Comparison of ENCODE assay signal across 25 mouse cellular contexts in genomic region chr6:148710406-148710805, GRCm38 (mm10).
DNase-seq lines count a peak whose midpoint lies in the region; ATAC-seq and TF ChIP-seq lines count a peak whose summit lies in the region.
"Had no signal": no experiment of that assay in that cellular context is flagged by ENCODE, and none has a peak within 500 bp of the region (broad histone marks: within the 10 kb centered on the region; RNA-seq: fewer than 3 reads in every experiment).

No protein-coding gene starts in this region.

- TF ChIP-seq POLR2A in MEL (IDR thresholded peaks at IDR 0.05; ENCODE audit: control insufficient read depth in 1 of 2, insufficient read depth in 1 of 2, low read depth in 1 of 2, low read length in 2 of 2, poor library complexity in 1 of 2), result no peak
- no peak for TF ChIP-seq POLR2A in heart, adult 2 months (IDR thresholded peaks at IDR 0.05; ENCODE audit: insufficient read depth, low read depth, low read length)

- WGBS in liver, postnatal 0 days (ENCODE audit: insufficient replicate concordance), result 58% methylated on average over 3 of the region's 3 CpGs
- 52% methylated on average over 3 of the region's 3 CpGs for WGBS in liver, embryonic 12.5 days (ENCODE audit: insufficient replicate concordance)
- WGBS in heart, adult 2 months, result 78% methylated on average over 3 of the region's 3 CpGs

- no peak overlapping the region for H3K4me3 ChIP-seq in liver, postnatal 0 days (ENCODE audit: low read depth, low read length)
- H3K4me3 ChIP-seq in liver, embryonic 12.5 days, result no peak overlapping the region
- H3K4me3 ChIP-seq in MEL (ENCODE audit: control insufficient read depth in 1 of 2, insufficient read depth in 1 of 2, low read depth in 2 of 2, low read length in 2 of 2), result no peak overlapping the region
- no peak overlapping the region for H3K4me3 ChIP-seq in heart, adult 2 months
- H3K4me3 ChIP-seq: embryonic facial prominence, embryonic 12.5 days; embryonic facial prominence, embryonic 15.5 days; hindbrain, embryonic 10.5 days; hindbrain, embryonic 13.5 days; intestine, embryonic 15.5 days had no signal

- no peaks in the 10 kb centered on the region for H3K9me3 ChIP-seq in liver, postnatal 0 days (ENCODE audit: low read length)
- no peaks in the 10 kb centered on the region for H3K9me3 ChIP-seq in liver, embryonic 12.5 days (replicated peaks)
- no peaks in the 10 kb centered on the region for H3K9me3 ChIP-seq in MEL (replicated peaks; ENCODE audit: insufficient read depth, low read length)
- H3K9me3 ChIP-seq: embryonic facial prominence, embryonic 12.5 days; embryonic facial prominence, embryonic 15.5 days; hindbrain, embryonic 10.5 days; hindbrain, embryonic 13.5 days; intestine, embryonic 15.5 days had no signal

- no peaks in the 10 kb centered on the region for H3K79me2 ChIP-seq in MEL (ENCODE audit: control insufficient read depth, insufficient read depth, low read length, poor library complexity)
- no peaks in the 10 kb centered on the region for H3K79me2 ChIP-seq in heart, adult 2 months (replicated peaks; ENCODE audit: control insufficient read depth, insufficient read depth, low read length)

- no peaks in the 10 kb centered on the region for H3K4me1 ChIP-seq in liver, postnatal 0 days (ENCODE audit: insufficient read depth)
- no peaks in the 10 kb centered on the region for H3K4me1 ChIP-seq in liver, embryonic 12.5 days
- H3K4me1 ChIP-seq in MEL (ENCODE audit: control insufficient read depth in 1 of 2, insufficient read depth in 2 of 2, low read length in 2 of 2), result no peaks in the 10 kb centered on the region; a peak in 1 of 4 replicates
- H3K4me1 ChIP-seq in heart, adult 2 months (ENCODE audit: control insufficient read depth, insufficient read depth, low read length), result no peaks in the 10 kb centered on the region
- H3K4me1 ChIP-seq: embryonic facial prominence, embryonic 12.5 days; embryonic facial prominence, embryonic 15.5 days; hindbrain, embryonic 10.5 days; hindbrain, embryonic 13.5 days; intestine, embryonic 15.5 days had no signal

- TF ChIP-seq EP300 in liver, postnatal 0 days (IDR thresholded peaks at IDR 0.05; ENCODE audit: low read depth), result no peak
- TF ChIP-seq EP300 in MEL (IDR thresholded peaks at IDR 0.05; ENCODE audit: low read depth in 1 of 2, low read length in 2 of 2), result no peak
- no peak for TF ChIP-seq EP300 in heart, adult 2 months (IDR thresholded peaks at IDR 0.05; ENCODE audit: insufficient read depth, low read depth, low read length)

- DNase-seq in liver, postnatal 0 days, result no peak
- DNase-seq in A20 (ENCODE audit: low read depth, low spot score) (peak; percentile 80), MEL (ENCODE audit: low read depth, low spot score) (peak; percentile 9)
- no peak for DNase-seq in frontal cortex, adult 2 months (ENCODE audit: extremely low spot score in 1 of 2, low spot score in 1 of 2)
- DNase-seq in heart, adult 2 months, result no peak
- DNase-seq: adrenal gland, adult 2 months; adrenal gland, postnatal 14 days; cerebellum, adult 11 months; cerebellum, adult 2 months; cerebellum, adult 9-11 months; cerebellum, postnatal 25 days; forebrain, postnatal 0 days; gastrocnemius, postnatal 25 days; heart, postnatal 36 days had no signal

- H3K4me2 ChIP-seq in liver, postnatal 0 days (ENCODE audit: low read depth, low read length), result no peak overlapping the region
- H3K4me2 ChIP-seq in liver, embryonic 12.5 days, result no peak overlapping the region
- H3K4me2 ChIP-seq: embryonic facial prominence, embryonic 12.5 days; embryonic facial prominence, embryonic 15.5 days; heart, embryonic 11.5 days; hindbrain, embryonic 13.5 days; intestine, embryonic 15.5 days had no signal

- H3K27me3 ChIP-seq in liver, postnatal 0 days (ENCODE audit: insufficient read depth, low read length), result no peaks in the 10 kb centered on the region
- no peaks in the 10 kb centered on the region for H3K27me3 ChIP-seq in liver, embryonic 12.5 days (replicated peaks)
- H3K27me3 ChIP-seq in MEL (ENCODE audit: control insufficient read depth in 1 of 2, insufficient read depth in 2 of 2, low read length in 2 of 2), result no peaks in the 10 kb centered on the region; a peak in 1 of 4 replicates
- H3K27me3 ChIP-seq in heart, adult 2 months (ENCODE audit: control insufficient read depth, insufficient read depth, low read length), result no peaks in the 10 kb centered on the region
- H3K27me3 ChIP-seq: embryonic facial prominence, embryonic 12.5 days; embryonic facial prominence, embryonic 15.5 days; hindbrain, embryonic 13.5 days; intestine, embryonic 15.5 days had no signal

- no peak for TF ChIP-seq RAD21 in MEL (IDR thresholded peaks at IDR 0.05; ENCODE audit: low read depth, low read length)

- H3K27ac ChIP-seq in liver, postnatal 0 days (ENCODE audit: low read depth), result no peak overlapping the region
- no peak overlapping the region for H3K27ac ChIP-seq in liver, embryonic 12.5 days
- no peak overlapping the region for H3K27ac ChIP-seq in MEL (ENCODE audit: control insufficient read depth, low read depth, low read length)
- no peak overlapping the region for H3K27ac ChIP-seq in heart, adult 2 months
- H3K27ac ChIP-seq: embryonic facial prominence, embryonic 12.5 days; embryonic facial prominence, embryonic 15.5 days; hindbrain, embryonic 10.5 days; hindbrain, embryonic 13.5 days; intestine, embryonic 15.5 days had no signal

- H3K9ac ChIP-seq in liver, postnatal 0 days (replicated peaks), result no peak overlapping the region
- H3K9ac ChIP-seq in liver, embryonic 12.5 days, result no peak overlapping the region
- H3K9ac ChIP-seq in MEL (ENCODE audit: control insufficient read depth, low read depth, low read length, poor library complexity, severe bottlenecking), result no peak overlapping the region
- no peak overlapping the region for H3K9ac ChIP-seq in heart, adult 2 months (ENCODE audit: low read depth, low read length)
- H3K9ac ChIP-seq: embryonic facial prominence, embryonic 12.5 days; embryonic facial prominence, embryonic 15.5 days; forebrain, postnatal 0 days; hindbrain, embryonic 13.5 days; intestine, embryonic 15.5 days had no signal

- no peak for TF ChIP-seq CTCF in liver, postnatal 0 days (IDR thresholded peaks at IDR 0.05; ENCODE audit: low read depth)
- TF ChIP-seq CTCF in MEL (IDR thresholded peaks at IDR 0.05 in 2 of 3, conservative IDR thresholded peaks at IDR 0.05 in 1 of 3; ENCODE audit: control insufficient read depth in 1 of 3, insufficient read depth in 1 of 3, low read depth in 2 of 3, low read length in 3 of 3, poor library complexity in 1 of 3, severe bottlenecking in 1 of 3), result no peak
- no peak for TF ChIP-seq CTCF in heart, adult 2 months (IDR thresholded peaks at IDR 0.05)

- H3K36me3 ChIP-seq in liver, postnatal 0 days (replicated peaks; ENCODE audit: insufficient read depth, low read length), result no peaks in the 10 kb centered on the region
- no peaks in the 10 kb centered on the region for H3K36me3 ChIP-seq in liver, embryonic 12.5 days
- no peaks in the 10 kb centered on the region for H3K36me3 ChIP-seq in MEL (ENCODE audit: control insufficient read depth in 1 of 2, insufficient read depth in 2 of 2, low read length in 2 of 2)
- no peaks in the 10 kb centered on the region for H3K36me3 ChIP-seq in heart, adult 2 months (ENCODE audit: control insufficient read depth, insufficient read depth, low read length)
- H3K36me3 ChIP-seq: embryonic facial prominence, embryonic 12.5 days; embryonic facial prominence, embryonic 15.5 days; hindbrain, embryonic 10.5 days; hindbrain, embryonic 13.5 days; intestine, embryonic 15.5 days had no signal

- intact Hi-C loops in heart, adult 2 months (cut with DNase I), result no loop called here

- ATAC-seq in liver, postnatal 0 days, result 0 out of 2 replicates have a peak, but pooled peaks have one; percentile 27
- no peak for ATAC-seq in liver, embryonic 12.5 days
- ATAC-seq: CD4-positive, CD25-positive, alpha-beta regulatory T cell, adult 4 months; forebrain, embryonic 14.5 days; forebrain, postnatal 0 days; hindbrain, embryonic 16.5 days; intestine, embryonic 15.5 days; Patski had no signal

TF ChIP-seq in MEL, 35 proteins besides CTCF, POLR2A, EP300 and RAD21:
- TF ChIP-seq ZC3H11A (IDR thresholded peaks at IDR 0.05; ENCODE audit: low read depth, low read length) (no peak), TCF12 (IDR thresholded peaks at IDR 0.05; ENCODE audit: low read depth, low read length) (no peak), ZNF384 (IDR thresholded peaks at IDR 0.05; ENCODE audit: low read depth, low read length) (no peak), POLR2AphosphoS5 (IDR thresholded peaks at IDR 0.05; ENCODE audit: borderline replicate concordance, low read depth, low read length) (no peak), BHLHE40 (IDR thresholded peaks at IDR 0.05; ENCODE audit: borderline replicate concordance, low read depth, low read length) (no peak), USF1 (IDR thresholded peaks at IDR 0.05; ENCODE audit: low read depth, low read length) (no peak), SIN3A (IDR thresholded peaks at IDR 0.05; ENCODE audit: low read length) (no peak), KAT2A (conservative IDR thresholded peaks at IDR 0.05; ENCODE audit: low read depth, low read length) (no peak), CHD1 (IDR thresholded peaks at IDR 0.05; ENCODE audit: low read depth, low read length) (no peak)

Comparison
In these comparisons a context has a peak if more than half of its experiments do, and no peak if none do; other contexts are left out.
1. DNase-seq: peak in A20 (single experiment) and MEL (single experiment); none in liver, postnatal 0 days (single experiment), frontal cortex, adult 2 months (0 of 2) and heart, adult 2 months (0 of 2).